Mouse (Mus musculus) mature B cell (primary cell): ENCODE data around the gene Mief1.

Experiments
- in situ Hi-C: fragments of 300-500 bp; cut with MboI; formaldehyde crosslinking; loops from 2 replicates; pipeline ENCODE4 v1.14.3; 2019

Mief1 gene

GRCm38 (mm10) chr15:80263610-80264575 is 30.1 kb downstream of the Mief1 start, which contains the start of gene Rps19bp1:
Gene Rps19bp1, minus strand, starts transcription at chr15:80264315.
- in situ Hi-C loops, result no loop called here

GRCm38 (mm10) chr15:80266281-80266680 is 32.5 kb downstream of the Mief1 start:
- in situ Hi-C loops, result no loop called here

GRCm38 (mm10) chr15:80271858-80272396 is 38.1 kb downstream of the Mief1 start:
- in situ Hi-C loops, result loop anchor here (5.0 kb wide), 1 partner anchor 435 kb away; no protein-coding TSS in a partner anchor

GRCm38 (mm10) chr15:80277107-80277506 is 43.3 kb downstream of the Mief1 start:
- in situ Hi-C loops, result no loop called here

- in situ Hi-C loops, result no loop called here
These were observed 43.8 kb downstream of the Mief1 start for GRCm38 (mm10) chr15:80277625-80278024.

GRCm38 (mm10) chr15:80278121-80278759 is 44.4 kb downstream of the Mief1 start:
- in situ Hi-C loops, result no loop called here

- in situ Hi-C loops, result no loop called here
These were observed 45.2 kb downstream of the Mief1 start for GRCm38 (mm10) chr15:80279053-80279452.

GRCm38 (mm10) chr15:80280646-80281045 is 46.8 kb downstream of the Mief1 start:
- in situ Hi-C loops, result no loop called here

GRCm38 (mm10) chr15:80286851-80287415 is 53.1 kb downstream of the Mief1 start, which contains the start of gene Cacna1i:
Gene Cacna1i, plus strand, starts transcription at chr15:80287238.
- in situ Hi-C loops, result no loop called here

- in situ Hi-C loops, result no loop called here
These were observed 54.2 kb downstream of the Mief1 start for GRCm38 (mm10) chr15:80288036-80288435.

- in situ Hi-C loops, result no loop called here
These were observed 55.6 kb downstream of the Mief1 start for GRCm38 (mm10) chr15:80289436-80289835.

- in situ Hi-C loops, result no loop called here
These were observed 63.3 kb downstream of the Mief1 start for GRCm38 (mm10) chr15:80297146-80297545.
